Mouse (Mus musculus) Patski (cell line): ENCODE measurements at regions not wholly inside any gene's neighbourhood (a gene's known extent, or its start where the extent isn't known, plus 50 kb on each side); places are given as distances from the start of the nearest gene placed in this dataset.

ENCODE experiments used
- ATAC-seq: fragments of 100-300 bp; one replicate; pipeline ENCODE4 v1.8.0; 2021
- CTCF ChIA-PET: fragments of 350-600 bp; sonication (Branson Sonifier 250); formaldehyde crosslinking; loops from one replicate; lab custom pipeline; 2022; ENCODE audit warnings: inconsistent platforms; lab: Charles Lee
- POLR2A ChIA-PET: fragments of 350-600 bp; sonication (Branson Sonifier 250); formaldehyde crosslinking; loops from one replicate; lab custom pipeline; 2022; ENCODE audit warnings: antibody characterized with exemption, inconsistent platforms; lab: Charles Lee
- DNase-seq: peaks from one replicate; pipeline ENCODE4 v3.0.0-alpha.2; 2011; ENCODE audit warnings: low read depth, low spot score
- H3K27me3 ChIP-seq: fragments of 371-371 bp; one replicate; pipeline ENCODE4 v1.5.1; 2021
- CTCF ChIP-seq: fragments of 100-300 bp; IDR thresholded peaks from one replicate; pipeline ENCODE4 v1.5.1; 2021
- in situ Hi-C: fragments of 300-500 bp; cut with MboI; formaldehyde crosslinking; loops from 3 replicates; pipeline ENCODE4 v1.11.1; 2018; ENCODE audit warnings: low pct_unique_long_range_greater_than_20kb, mixed read lengths

DNA sequence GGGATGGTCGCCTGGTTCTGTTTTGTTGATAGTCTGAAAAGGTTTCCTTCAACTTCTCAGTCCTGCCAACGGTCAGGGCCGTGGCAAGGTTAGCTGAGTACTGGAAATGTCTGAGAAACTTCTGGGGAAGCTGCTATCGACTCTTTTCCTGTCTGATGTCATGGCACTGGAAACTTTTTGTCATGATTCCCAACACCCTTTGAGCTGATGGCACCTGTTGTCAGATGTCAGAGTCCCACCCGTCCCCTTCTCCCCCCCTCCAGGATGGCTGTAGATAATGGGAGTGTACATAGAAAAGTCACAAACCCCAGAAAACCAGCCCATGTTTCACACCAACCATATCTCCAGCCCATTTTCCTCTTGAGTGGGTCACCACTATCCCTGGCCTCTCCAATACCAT is 167.0 kb downstream of the Ackr3 start:
- POLR2A ChIA-PET, result no interaction called here
- ATAC-seq (no peak), DNase-seq (no peak)
- in situ Hi-C loops, result no loop called here
- no peak for TF ChIP-seq CTCF
- CTCF ChIA-PET, result no interaction called here
- no peaks in the 10 kb centered on the region for H3K27me3 ChIP-seq

- in situ Hi-C loops, result no loop called here
- DNase-seq (no peak), ATAC-seq (no peak)
- no peaks in the 10 kb centered on the region for H3K27me3 ChIP-seq
- POLR2A ChIA-PET, result no interaction called here
- no peak for TF ChIP-seq CTCF
- CTCF ChIA-PET, result interaction anchor here (1.4 kb wide), 1 partner anchor 19 kb away, joined by 3 read pairs; no protein-coding TSS in a partner anchor
Measured at GRCm38 (mm10) chr1:90373001-90373400, 169.2 kb downstream of the Ackr3 start.

GRCm38 (mm10) chr1:90374517-90374916 is 170.7 kb downstream of the Ackr3 start:
- CTCF ChIA-PET, result no interaction called here
- POLR2A ChIA-PET, result no interaction called here
- no peak for TF ChIP-seq CTCF
- H3K27me3 ChIP-seq, result no peaks in the 10 kb centered on the region
- DNase-seq (no peak), ATAC-seq (no peak)
- in situ Hi-C loops, result no loop called here

- TF ChIP-seq CTCF, result no peak
- CTCF ChIA-PET, result no interaction called here
- ATAC-seq, result peak; percentile 35
- in situ Hi-C loops, result no loop called here
- POLR2A ChIA-PET, result no interaction called here
- DNase-seq, result peak; percentile 70
- H3K27me3 ChIP-seq, result no peaks in the 10 kb centered on the region
Measured at GRCm38 (mm10) chr1:90380034-90380705, 176.4 kb downstream of the Ackr3 start.

- TF ChIP-seq CTCF, result no peak
- ChIA-PET POLR2A (no interaction called here), CTCF (no interaction called here)
- no peak for ATAC-seq
- DNase-seq, result no peak
- in situ Hi-C loops, result no loop called here
- H3K27me3 ChIP-seq, result no peaks in the 10 kb centered on the region
Measured at GRCm38 (mm10) chr1:90382941-90383470, 179.2 kb downstream of the Ackr3 start.

DNA sequence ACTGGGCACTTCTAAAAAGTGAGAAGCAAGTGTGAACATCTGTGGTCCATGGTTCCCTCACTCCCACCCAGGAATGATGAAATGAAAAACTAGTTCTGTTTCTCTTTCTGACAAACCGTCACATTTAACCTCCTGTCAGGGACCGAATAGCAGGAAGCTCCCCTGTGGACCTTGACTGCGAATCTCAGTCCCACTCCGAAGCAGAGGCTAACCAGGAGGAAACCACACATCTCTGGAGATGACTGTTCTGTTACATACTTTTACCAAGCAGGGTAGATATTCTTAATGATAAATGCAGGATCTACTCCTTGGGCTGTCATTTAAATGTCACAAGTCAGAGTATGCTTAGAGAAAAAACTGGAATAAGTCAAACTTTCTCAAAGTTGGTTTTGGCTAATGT is 181.2 kb downstream of the Ackr3 start:
- no peak for TF ChIP-seq CTCF
- DNase-seq (no peak), ATAC-seq (no peak)
- no peaks in the 10 kb centered on the region for H3K27me3 ChIP-seq
- ChIA-PET POLR2A (no interaction called here), CTCF (no interaction called here)
- in situ Hi-C loops, result no loop called here

- ChIA-PET CTCF (no interaction called here), POLR2A (no interaction called here)
Measured at GRCm38 (mm10) chr1:90386792-90387191, 183.0 kb downstream of the Ackr3 start.

GRCm38 (mm10) chr1:90390422-90390821 is 186.6 kb downstream of the Ackr3 start:
- no peak for DNase-seq
- no peak for TF ChIP-seq CTCF
- POLR2A ChIA-PET, result no interaction called here
- no peaks in the 10 kb centered on the region for H3K27me3 ChIP-seq
- ATAC-seq, result no peak
- in situ Hi-C loops, result no loop called here
- CTCF ChIA-PET, result no interaction called here

More at GRCm38 (mm10) chr1:90386792-90387191, 183.0 kb downstream of the Ackr3 start:
- no peak for TF ChIP-seq CTCF
- no peaks in the 10 kb centered on the region for H3K27me3 ChIP-seq
- ATAC-seq (no peak), DNase-seq (no peak)
- in situ Hi-C loops, result no loop called here

GRCm38 (mm10) chr1:90393861-90394260 is 190.1 kb downstream of the Ackr3 start:
- no peaks in the 10 kb centered on the region for H3K27me3 ChIP-seq
- ATAC-seq (no peak), DNase-seq (no peak)
- TF ChIP-seq CTCF, result no peak
- ChIA-PET POLR2A (interaction anchor here (0.6 kb wide), 1 partner anchor 45 kb away, joined by 3 read pairs; no protein-coding TSS in a partner anchor), CTCF (interaction anchor here (0.9 kb wide), 1 partner anchor 166 kb away, joined by 3 read pairs; no protein-coding TSS in a partner anchor)
- in situ Hi-C loops, result no loop called here

DNA sequence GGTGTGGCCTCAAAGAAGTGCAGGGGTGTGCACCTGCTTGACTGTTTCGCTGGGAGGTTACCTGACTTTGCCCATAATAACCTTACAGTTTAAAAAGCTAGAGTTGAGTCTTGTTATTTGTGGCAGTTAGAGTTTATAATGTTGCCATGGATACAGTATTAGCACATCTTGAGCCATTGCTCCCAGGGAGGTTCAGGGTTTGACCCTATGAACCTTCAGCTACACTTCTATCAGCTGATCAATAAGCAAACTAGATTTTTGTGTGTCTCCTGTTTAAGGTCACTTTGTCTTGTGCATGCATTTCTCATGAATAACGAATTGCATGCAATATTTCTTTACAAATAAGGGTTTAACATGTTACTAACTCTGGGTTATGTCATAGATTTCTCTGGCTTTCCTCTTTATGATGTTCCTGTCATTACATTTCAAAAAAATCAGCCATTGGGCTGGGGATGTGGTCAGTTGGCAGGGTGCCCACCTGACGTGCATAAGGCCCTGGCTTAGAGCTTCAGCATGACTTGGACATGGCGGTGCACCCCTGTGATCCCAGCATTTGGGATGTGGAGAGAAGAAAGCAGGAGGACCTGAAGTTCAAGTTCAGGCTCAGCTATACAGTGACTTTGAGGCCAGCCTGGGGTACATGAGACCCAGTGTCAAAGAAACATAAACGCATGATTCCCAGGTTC is 191.7 kb downstream of the Ackr3 start:
- in situ Hi-C loops, result no loop called here
- ChIA-PET CTCF (no interaction called here), POLR2A (no interaction called here)
- DNase-seq (no peak), ATAC-seq (no peak)
- no peak for TF ChIP-seq CTCF
- no peaks in the 10 kb centered on the region for H3K27me3 ChIP-seq

DNA sequence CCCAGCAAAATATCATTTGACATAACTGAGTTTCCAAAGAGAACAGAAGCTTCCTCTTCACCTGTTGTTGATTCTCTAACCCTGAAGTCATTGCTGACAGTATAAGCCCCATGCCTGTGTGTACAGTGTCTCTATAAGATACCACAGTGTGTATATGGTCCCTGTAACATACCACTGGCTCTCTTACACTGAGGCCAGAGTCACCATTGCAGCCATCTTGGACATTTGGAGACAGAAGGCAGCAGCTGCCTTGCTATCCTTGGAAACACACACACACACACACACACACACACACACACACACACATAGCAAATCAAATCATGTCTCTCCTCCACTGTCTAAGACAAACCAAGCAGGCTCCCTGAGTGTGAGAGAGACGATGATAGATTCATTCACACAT is 192.9 kb downstream of the Ackr3 start:
- no peak for TF ChIP-seq CTCF
- DNase-seq (no peak), ATAC-seq (no peak)
- in situ Hi-C loops, result no loop called here
- no peaks in the 10 kb centered on the region for H3K27me3 ChIP-seq
- ChIA-PET CTCF (no interaction called here), POLR2A (no interaction called here)
